Mouse (Mus musculus) lung, adult 18-20 months (tissue): ENCODE measurements around the gene B4galnt3.
A peak's percentile ranks its signal among the peaks of the same experiment; 100 is the strongest.

Experiments
- DNase-seq, 2 experiments: peaks; one replicate each; pipeline ENCODE4 v3.0.0; 2022; ENCODE audit warnings: mixed read lengths in 2 of 2

B4galnt3 gene

DNA sequence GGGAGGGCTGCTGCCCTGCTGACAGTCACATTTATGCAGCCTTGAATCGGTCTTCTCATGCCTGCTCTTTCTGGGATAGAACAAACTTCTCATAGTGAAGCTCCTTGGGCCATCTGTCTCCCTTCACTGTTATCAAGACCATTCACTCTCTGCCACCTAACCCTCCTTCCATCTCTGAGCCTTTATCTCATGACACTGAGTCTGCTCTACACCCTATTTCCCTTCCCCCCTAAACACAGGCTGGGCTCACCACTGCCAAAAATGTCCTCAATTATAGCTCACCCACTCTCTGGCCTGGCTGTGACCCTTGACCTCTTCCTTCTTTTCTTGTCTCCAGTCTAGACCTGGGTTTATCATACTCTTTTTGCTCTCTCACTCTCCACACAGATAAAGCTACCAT, 77.7 kb downstream of the B4galnt3 start:
- no peak for DNase-seq

DNA sequence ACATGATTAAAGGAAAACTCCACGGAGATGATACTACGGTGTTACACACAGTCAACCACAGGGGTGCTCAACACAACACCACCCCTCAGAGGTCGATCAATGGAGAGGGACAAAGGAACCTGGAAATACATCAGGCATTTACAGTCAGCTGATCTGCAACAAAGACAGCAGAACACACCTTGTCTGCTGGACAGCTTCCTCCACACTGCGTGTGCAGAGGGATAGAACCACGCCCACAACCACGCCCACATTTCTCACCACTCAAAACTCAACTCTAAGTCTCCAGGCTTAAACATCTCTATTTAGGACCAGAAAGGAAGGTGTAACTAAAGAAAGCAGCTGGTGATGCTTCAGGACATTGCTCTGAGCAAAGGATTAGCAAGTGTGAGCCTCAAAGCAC, 82.8 kb downstream of the B4galnt3 start:
- DNase-seq = no peak

DNA sequence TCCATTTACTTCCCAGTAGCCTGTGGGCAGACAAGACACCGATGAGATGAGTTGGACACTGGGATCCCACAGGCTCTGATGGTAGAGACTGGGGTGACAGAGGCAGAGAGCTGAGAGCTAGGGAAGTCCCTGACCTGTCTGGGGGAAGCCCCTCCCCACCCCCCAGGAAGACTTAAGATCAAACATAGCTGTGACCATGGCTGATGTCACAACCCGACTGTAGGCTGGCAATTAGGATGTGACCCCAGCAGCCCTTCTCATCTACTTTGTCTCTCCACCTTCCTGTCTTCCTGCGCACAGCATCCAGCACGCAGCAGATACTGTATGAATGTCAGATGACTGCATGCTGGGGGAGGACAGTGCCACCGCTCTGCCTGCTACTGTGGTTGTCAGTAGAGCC, 87.8 kb downstream of the B4galnt3 start:
- DNase-seq = no peak

DNA sequence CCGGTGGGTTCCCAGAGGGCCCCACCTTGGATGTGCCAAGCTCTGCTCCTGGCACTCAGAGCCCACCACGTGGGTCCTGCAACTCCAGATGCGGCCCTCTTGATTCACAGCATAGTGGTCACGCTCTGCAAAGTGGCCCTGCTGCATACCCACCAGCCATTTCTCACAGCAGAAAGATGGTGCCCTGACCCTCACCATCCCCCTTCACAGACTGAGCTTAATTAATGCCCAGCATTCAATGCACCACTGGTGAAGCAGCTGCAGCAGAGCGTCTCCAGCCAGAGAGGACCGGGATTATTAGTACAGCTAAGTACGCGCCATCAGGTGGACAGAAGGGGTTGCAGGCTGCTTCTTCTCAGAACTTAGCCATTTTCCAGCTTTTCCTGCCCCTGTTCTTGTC, 92.0 kb downstream of the B4galnt3 start:
- DNase-seq = no peak

DNA sequence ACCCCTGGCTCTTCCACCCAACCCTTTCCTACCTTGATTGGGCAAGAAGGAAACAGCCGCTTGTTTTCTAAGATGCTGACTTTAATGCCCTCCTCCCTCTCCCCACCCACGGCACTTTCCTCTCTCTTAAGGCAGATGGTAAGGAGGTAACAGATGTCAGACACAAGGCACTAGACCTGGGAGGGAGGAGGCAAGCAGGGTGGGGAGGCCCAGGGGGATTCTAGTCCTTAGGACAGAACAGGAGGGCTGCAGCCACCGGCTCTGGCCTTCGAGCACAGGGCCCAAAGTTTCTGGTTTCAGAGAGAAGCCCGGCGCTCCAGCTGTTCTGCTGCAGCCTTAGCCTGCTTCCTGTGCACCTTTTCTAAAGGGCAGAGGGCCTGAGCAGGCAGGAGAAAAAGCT, 92.4 kb downstream of the B4galnt3 start:
- DNase-seq = no peak

DNA sequence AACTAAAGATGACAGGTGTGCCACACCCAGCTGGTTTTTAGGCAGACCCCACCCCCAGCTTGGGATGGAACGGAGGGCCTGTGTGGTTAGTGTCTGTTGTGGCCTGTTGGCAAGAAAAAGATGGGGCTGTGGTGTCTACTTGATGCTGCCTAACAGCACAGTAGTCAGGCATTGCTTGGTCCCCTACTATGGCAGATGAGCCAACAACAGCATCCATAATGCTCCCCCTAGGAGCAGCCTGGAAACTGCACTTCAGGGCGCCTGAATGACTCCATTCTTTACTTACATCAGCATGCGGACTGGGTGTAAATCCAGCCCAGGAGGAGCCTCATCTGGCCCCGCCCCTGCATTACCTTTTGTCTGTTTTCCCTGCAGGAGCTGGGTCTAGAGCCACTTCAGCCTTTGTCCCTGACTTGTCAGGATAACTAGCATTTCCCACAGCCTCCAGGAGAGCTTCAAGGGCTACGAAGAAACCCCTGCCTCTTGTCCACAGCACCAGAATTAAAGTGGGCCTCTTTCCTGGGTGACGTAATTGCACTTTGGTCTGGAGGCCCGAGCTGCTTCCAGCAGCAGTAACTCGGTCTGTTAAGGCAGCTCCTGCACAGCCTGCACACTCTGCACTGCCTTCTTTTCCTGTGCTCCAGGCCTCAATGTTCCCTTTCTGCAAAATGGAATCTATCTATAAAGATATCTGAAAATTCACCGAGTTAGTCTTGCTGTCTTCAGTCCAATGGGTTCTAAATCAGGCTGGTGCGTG, 94.5 kb downstream of the B4galnt3 start:
- DNase-seq = no peak

DNA sequence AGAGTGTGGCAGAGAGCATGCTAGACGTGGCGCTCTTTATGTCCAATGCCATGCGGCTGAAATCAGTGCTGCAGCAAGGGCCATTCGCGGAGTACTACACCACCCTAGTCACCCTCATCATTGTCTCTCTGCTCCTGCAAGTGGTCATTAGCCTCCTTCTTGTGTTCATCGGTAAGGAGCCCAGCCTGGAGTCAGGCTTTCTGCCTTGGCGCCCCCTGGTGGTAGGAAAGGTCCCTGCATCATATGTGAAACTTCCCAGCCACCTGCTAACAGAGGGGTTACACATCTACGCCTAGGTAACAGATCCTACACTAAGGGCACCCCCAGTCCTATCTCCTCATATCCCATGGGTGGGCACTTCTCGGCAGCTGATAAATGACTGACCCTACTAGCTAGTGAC, 96.4 kb downstream of the B4galnt3 start:
- DNase-seq = peak; percentile 64 to 75

DNA sequence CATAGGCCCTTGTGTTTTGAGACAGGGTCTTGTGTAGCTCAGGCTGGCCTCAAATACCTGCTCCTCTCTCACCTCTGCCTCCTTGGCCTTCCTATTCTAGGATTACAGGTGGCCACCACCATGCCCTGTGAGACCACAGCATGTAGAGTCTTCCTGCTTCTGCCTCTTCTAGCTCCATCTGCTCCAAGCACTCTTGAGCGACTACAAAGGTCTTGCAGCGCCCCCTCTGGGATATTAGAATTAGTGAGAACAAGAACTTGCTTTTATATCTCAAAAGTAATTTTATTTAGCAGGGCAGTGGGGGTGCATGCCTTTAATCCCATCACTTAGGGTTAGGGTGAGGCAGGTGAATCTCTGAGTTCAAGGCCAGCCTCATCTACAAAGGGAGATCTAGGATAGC, 97.5 kb downstream of the B4galnt3 start:
- no peak for DNase-seq

DNA sequence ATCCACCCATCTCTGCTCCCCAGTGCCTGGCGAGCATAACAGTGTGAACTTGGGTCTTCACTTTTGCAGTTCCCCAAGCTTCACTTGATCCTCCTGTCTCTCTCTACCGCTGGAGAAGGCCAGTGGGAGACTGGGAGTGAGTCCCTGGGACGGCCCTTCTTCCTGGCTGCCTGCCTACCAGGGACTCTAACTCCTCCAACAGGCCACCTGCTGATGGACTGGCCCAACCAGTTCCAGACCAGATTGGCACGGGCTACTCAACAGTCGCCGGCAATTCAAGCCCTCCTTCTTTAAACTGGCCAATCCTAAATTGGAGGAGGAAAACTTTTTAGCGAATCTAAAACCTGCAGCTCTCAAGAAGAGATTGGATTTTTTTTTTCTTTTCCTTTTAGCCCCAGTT, 99.4 kb downstream of the B4galnt3 start:
- peak; percentile 85 to 91 for DNase-seq

DNA sequence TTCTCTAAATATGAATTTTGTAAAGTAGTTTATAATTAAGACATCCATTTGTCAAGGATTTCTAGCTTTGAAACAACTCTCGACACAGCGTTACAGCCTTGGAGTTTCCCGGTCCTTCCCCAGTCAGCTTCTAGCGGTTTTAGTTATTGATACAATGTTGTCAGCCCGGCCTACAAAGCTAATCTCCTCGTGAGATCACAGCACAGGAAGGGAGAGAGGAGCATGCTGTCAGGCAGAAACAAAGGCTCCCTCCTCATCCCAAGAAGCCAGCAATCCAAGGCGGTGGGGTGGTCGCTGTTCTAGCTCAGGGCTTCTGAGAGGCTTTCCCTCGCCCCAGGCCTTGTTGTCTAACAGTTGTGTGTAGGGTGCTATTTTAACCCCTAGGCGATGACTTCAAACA, 100.1 kb downstream of the B4galnt3 start:
- DNase-seq = no peak

DNA sequence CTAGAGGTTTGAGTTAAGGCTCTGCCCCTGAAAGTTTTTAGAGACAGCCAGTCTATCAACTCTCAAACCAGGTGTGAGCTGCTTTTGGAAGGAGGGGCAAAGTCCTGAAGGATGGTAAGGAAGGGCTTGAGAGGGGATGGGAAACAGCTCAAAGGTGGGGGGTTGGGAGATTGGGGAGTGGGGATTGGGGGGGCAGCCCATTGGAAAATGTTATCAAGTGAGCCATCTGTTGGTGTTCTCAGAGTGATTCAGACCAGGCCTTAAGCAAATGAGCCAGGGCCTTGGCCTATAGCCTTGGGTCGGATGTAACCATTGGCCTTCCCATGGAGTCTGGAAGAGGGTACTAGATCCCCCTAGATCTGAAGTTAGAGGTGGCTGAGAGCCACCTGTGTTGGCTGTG, 100.6 kb downstream of the B4galnt3 start:
- DNase-seq = no peak

DNA sequence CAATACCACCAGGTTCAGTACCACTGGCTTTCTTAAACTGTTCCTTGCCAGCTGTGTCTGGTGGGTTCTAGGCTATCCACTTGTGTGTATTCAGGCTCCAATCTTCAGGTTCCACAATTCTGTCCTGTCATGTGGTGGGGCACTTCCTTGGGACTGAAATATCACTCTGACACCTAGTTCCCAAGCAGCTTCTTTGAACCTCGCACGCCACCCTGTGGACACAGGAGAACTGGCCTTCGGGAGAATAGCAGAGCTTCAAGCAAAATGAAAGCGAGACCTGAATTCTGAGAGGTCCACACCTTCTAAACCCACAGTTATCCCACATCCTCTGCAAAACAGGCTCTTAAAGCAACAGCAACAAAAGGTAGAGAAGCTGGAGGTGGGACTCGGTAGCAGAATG, 101.2 kb downstream of the B4galnt3 start:
- peak; percentile 88 to 91 for DNase-seq

DNA sequence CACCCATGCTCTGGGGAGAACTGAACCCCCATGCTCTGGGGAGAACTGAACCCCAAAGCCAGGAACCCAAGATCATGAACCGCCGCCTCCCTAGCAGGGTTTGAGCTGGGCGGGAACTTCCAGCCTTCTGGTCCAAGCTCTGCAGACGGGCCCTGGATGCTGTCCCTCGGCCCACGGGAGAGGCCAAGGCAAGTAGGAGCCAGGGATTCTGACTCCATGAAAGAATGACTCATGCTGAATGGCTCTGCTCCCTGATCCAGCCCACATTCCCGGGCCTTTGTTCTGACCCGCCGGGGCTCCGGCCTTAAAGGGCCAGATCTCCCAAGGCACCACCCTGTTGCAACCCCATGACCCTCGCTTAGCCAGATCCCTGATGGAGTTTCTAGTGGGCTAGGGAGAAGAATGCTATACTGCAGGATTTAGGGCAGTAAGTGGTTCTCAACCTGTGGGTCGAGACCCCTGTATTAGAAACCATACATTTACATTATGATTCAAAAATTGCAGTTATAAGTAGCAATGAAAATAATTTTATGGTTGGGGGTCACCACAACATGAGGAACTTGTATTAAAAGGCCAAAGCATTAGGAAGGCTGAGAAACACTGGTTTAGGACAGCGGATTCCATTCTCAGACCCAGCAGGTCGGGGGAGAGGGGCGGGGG, 102.0 kb downstream of the B4galnt3 start:
- DNase-seq = peak; percentile 85 to 89

DNA sequence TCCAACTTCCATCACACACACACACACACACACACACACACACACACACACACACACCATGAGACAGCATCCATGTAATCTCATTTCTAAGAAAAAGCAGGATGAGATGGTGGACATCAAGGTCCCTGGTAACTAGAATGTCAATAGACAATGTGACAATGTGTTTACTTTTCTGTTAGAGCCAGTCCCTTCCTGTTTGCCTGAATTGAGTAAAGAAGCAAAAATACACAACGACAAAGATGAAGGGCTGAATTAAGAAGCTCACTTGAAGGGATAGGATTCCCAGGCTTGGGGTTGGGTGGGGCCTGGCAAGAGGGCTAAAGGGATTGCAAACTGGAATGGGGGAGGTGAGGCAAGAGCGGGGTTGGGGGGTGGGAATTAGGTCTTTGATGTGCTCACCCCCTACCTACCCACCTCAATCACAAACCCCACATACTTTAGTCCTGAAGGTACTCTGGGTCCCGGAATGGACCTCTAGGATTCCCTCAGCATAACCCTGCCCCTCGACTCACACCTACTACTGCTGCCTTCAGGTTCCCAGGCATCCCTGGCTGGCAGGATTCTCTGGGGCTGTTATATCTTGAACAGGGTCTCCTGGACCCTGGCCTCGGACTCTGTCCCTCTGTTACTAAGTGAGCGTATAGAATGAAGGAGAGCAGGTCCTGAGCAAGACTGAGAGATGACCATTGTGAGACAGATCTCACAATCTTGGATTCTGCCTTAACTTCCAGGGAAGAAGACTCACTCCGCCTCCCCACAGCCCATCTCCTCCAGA, 102.8 kb downstream of the B4galnt3 start:
- no peak for DNase-seq

DNA sequence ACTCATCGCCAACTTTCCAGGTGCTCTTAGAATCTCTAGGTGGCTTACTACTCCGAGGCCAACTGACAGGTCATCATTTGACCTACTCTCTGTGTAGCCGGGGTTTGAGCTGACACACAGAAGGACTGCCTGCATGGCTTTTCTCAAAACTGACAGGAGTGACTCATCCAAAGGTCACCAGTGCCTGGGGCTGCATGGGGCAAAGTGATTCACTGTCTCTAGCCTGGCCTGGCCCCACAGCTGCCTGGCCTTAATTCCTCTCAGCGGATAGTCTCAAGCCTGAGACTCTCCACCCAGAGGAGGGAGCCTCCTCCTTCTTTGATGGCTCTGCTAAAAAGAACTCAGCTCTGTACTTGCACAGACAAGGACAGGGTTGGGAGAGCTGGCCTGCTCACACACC, 103.4 kb downstream of the B4galnt3 start:
- no peak for DNase-seq

DNA sequence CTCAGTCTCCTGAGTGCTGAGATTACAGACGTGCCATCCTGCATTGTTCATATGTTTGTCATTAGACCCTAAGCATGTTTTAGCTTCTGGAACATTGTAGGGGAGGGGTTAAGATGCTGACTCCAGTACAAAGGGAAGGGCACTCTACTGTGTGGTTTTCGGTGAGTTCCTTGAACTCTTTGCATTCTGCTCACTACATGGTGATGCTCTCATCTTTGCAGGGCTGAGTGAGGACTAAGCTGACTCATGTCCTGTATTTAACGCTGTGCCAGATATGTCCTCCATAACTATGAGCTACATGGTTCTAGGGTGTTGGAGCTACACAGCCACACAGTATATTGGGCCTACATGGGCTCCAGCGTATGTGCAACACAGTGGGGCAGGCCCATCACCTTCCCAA, 104.0 kb downstream of the B4galnt3 start:
- DNase-seq = no peak

DNA sequence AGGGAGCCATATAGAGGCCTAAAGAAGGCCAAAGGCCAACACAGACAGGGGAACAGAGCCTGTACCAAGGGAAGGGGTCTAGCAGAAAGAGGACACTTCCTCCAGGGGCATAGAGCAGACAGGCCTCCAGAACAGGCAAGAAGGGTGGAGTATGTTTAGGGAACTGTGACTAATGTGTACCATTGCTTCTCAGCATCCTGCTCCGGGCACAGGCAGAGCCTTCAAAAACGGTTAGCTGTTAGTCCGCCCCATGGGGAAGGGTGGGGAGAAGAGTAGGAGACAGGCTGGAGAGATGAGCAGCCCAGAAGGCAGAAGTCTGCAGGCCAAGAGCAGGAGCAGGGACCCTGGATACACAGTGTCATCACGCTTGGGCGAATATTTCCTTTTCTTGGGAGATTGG, 105.1 kb downstream of the B4galnt3 start:
- DNase-seq = no peak

DNA sequence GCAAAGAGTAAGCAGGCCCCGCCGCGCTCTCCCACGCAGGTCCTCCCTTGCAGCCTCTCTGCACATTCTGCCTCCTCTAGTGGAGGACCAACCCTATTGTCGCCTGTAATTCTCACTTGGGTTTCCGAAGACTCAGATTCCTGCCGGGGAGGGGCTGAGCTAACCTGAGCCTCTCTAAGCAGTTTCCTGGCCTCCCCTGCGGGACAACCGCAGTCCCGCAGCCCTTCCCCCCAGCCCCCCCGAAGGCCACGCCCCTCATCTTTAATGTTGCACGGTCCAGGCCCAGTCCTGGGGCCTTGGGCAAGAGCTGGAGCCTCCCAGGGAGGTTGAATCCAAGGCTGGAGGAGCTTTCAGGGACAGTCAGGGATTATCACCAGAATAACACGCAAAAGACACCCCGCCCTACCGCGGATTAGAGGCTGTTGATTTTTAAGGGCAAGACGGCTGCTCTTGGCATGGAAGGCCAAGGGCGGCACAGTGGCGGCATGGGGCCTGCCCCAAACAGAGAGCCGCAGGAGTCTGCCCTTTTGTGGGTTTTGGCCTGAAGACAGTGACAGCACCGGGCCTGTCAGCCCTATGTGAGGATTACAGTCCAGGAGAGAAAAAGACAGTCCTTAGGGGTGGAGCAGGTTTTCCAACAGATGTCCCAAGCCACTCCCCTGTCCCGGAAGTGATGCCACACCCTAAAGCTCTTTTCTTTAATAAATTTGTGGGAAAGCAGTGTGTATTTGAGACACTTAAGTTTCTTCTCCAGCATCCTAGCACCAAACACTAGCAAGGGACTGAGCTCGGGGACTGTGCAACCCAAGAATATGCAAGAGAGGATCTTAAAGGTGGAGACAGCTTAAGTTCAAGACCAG, 105.8 kb downstream of the B4galnt3 start:
- DNase-seq = peak; percentile 46 to 56

DNA sequence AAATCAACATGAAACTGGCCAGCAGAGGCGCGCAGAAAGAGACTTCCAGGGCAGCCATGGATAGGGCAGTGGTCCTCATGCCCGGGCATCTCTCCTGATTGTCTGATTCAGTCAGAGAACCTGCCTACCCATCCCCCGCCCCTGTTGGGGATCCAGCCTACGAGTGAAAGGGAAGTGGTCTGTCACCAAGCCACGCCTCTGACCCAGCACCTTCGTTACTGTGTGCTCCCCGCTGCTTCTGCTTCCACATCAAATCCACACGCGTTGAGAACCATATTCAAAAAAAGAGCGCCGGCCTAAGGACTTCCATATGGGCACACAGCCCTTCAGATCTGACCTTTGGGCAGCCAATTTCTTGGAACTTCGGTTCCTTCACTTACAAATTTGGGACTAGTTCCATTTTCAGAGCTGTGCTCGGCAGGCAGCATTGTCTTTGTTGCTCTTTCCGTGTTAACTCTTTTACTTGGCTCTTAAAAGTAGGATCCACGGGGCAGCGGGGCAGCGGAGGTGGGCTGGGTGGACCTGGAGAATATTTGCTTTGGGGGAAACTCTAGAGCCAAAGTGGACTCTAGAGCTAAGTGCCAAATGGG, 106.7 kb downstream of the B4galnt3 start:
- peak; percentile 73 to 74 for DNase-seq

DNA sequence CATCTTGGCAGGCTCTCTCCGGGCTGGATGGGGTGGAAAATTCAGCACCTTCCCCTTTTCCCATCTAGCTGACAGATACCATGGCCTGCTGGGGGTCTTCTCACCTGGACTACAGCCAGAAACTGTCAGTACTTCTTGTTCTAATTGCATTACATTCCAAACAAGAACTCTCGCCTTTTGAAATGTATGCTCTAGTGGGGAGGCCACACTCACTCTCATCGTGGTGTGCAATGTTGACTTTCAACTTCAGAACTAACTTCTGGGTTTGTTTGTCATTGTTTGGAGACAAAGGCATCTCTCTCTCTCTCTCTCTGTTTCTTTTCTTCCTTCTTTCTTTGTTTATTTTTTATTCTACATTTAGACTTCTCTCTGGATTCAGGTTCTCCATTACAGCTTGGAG, 107.8 kb downstream of the B4galnt3 start:
- DNase-seq = no peak

DNA sequence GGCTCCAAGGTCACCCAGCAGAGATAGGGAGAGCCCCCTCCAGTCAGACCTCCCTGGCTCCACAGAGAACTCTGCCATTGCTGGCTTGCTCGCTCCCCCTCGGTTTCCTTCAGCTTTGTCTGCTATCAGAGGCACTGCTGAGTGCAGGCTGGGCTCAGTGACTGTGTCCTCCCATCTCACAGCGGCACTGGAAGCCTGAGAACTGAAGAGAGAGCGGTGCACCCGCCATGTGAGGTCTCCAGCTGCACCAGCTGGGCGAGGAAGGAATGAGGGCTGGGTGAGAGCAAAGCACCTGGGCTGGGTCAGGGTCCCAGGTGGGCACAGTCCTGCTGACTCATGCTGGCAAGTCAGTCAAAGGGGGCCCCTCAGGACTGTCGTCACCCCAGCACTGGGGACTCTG, 108.6 kb downstream of the B4galnt3 start:
- no peak for DNase-seq

DNA sequence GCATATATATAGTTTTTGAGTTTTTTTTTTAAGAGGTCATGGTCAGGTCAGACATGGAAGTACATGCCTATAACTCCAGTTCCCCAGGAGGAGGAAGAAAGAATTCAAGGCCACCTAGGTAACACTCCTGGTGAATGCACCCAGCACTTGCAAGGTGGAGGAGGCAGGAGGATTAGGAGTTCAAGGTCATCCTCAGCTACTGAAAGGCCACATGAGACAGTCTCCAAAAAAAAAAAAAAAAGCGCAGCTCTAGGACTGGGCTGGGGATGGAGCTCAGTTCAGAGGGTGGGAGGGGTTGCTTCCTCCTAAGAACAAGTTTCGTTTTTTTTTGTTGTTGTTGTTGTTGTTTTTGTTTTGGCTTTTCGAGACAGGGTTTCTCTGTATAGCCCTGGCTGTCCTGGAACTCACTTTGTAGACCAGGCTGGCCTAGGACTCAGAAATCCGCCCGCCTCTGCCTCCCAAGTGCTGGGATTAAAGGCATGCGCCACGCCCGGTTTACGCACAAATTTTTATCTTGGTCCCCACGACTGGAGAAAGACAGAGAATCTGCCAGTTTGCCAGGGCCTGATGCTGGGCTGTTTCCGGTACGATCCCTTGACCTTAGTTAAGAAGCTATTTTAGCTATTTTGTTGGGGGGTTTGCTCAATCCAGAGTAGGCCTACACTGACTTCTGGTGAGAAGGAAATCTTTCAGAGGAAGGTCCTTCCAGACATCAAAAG, 109.2 kb downstream of the B4galnt3 start:
- DNase-seq = no peak
